Mouse (Mus musculus) cerebellum, adult 2 months (tissue): Measurements from ENCODE around the gene Rnase4. TPM values are rescaled to one million over a fixed set of nuclear protein-coding genes. Genes with fewer than 3 reads are reported as not detected.

ENCODE experiments used
- DNase-seq, 2 experiments: peaks; one replicate each; pipeline ENCODE4 v3.0.0; 2021
- H3K27ac ChIP-seq: fragments of 200-500 bp; 2 replicates; pipeline ENCODE4 v1.5.1; 2012; ENCODE audit warnings: low read length, control low read depth, inconsistent platforms; ENCODE audit not compliant: insufficient read depth
- H3K27me3 ChIP-seq: fragments of 200-500 bp; 2 replicates; pipeline ENCODE4 v1.6.1; 2012; ENCODE audit warnings: inconsistent platforms, mild to moderate bottlenecking, low read length, moderate library complexity; ENCODE audit not compliant: control insufficient read depth, insufficient read depth
- H3K4me1 ChIP-seq: fragments of 200-500 bp; 2 replicates; pipeline ENCODE4 v1.6.1; 2011; ENCODE audit warnings: low read length; ENCODE audit not compliant: control insufficient read depth, insufficient read depth
- H3K4me3 ChIP-seq: fragments of 200-500 bp; replicated peaks from 2 replicates; pipeline ENCODE3; 2011; ENCODE audit warnings: mild to moderate bottlenecking, low read depth, low read length, control low read depth; ENCODE audit not compliant: insufficient read depth
- CTCF ChIP-seq: fragments of 200-500 bp; IDR thresholded peaks from 2 replicates; pipeline ENCODE4 v1.5.1; 2011; ENCODE audit warnings: low read depth, mild to moderate bottlenecking, control low read depth, low read length, moderate library complexity, borderline replicate concordance; ENCODE audit not compliant: insufficient read depth
- POLR2A ChIP-seq: fragments of 200-500 bp; IDR thresholded peaks from 2 replicates; pipeline ENCODE4 v1.6.1; 2011; ENCODE audit warnings: low read length, control low read depth, borderline replicate concordance; ENCODE audit not compliant: insufficient read depth
- WGBS: fragments of 180-500 bp; shearing (Covaris S2); methylation state at CpG from one replicate; pipeline ENCODE4 v1.1.7; 2018; 5-methylcytosine and 5-hydroxymethylcytosine counted together
- polyA plus RNA-seq: library from polyadenylated mRNA; depleted of rRNA; stranded (reverse); fragments of >200 nt; gene quantifications from 2 replicates; pipeline ENCODE4 v1.2.3, GENCODE M21; 2012

Rnase4 gene
- polyA plus RNA-seq, 1 experiment = 11.5 TPM

DNA sequence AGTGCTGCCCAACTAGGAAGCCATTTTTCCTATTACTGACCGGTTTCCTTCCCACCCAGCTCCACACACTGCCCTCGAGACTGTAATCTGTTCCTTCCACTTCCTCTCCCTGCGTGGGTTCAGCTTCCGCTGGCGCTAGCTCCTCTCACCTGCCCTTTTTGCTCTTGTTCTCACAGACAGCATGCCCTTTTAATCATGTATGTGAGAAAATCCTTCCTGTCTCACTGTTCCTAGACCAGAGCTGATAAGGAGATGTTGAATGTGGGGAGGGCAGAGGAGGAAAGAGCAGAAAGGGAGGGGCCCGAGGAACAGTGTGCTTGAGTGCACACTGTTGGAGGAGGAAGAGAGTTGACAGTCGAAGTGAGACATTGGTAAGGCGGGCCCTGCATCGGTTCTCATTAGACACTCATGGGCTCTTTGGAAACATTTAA is 33.5 kb upstream of the Rnase4 start, which contains the start of gene Rnase12:
Gene Rnase12, minus strand, starts transcription at position 261 of the 431 bp plus-strand sequence.
- Histone ChIP-seq H3K27me3 (no peaks in the 10 kb centered on the region; the same call in 1 of the 2 replicates), H3K4me3 (no peak within 1 kb of the TSS), H3K4me1 (peaks cover 2% of the 10 kb centered on the region; the same call in 1 of the 2 replicates), H3K27ac (no peak within 1 kb of the TSS)
- WGBS = 67% methylated on average over 9 of the region's 9 CpGs
- DNase-seq = no peak
- TF ChIP-seq CTCF (no peak), POLR2A (no peak)

DNA sequence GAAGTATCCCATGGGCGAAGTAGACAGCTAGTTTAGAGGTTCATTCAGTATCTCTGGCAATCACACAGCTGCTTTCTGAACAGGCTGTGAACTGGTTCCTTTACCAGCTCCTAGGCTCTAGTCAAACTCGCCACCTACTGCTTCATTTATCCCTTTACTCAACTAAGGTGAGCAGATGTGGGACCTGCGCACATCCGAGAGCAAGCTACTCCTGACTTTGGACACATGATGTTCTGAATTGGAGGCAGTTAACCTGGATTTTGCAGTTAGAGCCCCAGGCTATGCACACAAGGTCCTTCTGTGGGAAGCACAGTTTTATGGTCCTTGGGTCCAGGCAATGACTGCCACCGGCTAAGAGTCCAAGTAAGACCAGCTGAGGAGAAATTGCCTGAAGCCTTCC is 30.1 kb upstream of the Rnase4 start:
- no peak for DNase-seq
- no peaks in the 10 kb centered on the region for H3K27me3 ChIP-seq
- no peak overlapping the region for H3K27ac ChIP-seq
- H3K4me3 ChIP-seq = no peak overlapping the region
- WGBS = 94% methylated on average over 5 of the region's 5 CpGs
- H3K4me1 ChIP-seq = peaks cover 2% of the 10 kb centered on the region; the same call in 1 of the 2 replicates
- TF ChIP-seq CTCF = no peak
- no peak for TF ChIP-seq POLR2A

DNA sequence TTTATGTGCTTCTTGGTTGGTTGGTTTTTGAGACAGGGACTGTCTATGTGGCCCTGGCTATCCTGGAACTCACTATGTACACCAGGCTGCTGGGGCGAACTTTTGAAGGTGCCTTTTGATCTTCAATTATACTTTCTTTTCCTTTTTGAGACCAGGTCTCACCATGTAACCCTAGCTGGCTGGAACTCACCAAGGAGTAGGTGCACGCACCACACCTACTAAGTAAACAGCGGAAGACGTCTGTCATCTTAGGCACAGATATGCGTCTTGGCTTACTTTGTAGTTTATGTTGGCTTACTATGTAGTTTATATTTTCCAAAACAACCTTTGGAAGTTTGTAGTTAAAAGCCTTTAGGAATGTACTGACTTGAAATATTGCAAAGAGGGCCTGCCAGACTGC is 21.9 kb upstream of the Rnase4 start:
- no peaks in the 10 kb centered on the region; the same call in 1 of the 2 replicates for H3K4me1 ChIP-seq
- no peak overlapping the region for H3K27ac ChIP-seq
- no peak for DNase-seq
- no peaks in the 10 kb centered on the region for H3K27me3 ChIP-seq
- no peak overlapping the region for H3K4me3 ChIP-seq
- WGBS = 91% methylated on average over 5 of the region's 5 CpGs
- no peak for TF ChIP-seq POLR2A
- no peak for TF ChIP-seq CTCF

DNA sequence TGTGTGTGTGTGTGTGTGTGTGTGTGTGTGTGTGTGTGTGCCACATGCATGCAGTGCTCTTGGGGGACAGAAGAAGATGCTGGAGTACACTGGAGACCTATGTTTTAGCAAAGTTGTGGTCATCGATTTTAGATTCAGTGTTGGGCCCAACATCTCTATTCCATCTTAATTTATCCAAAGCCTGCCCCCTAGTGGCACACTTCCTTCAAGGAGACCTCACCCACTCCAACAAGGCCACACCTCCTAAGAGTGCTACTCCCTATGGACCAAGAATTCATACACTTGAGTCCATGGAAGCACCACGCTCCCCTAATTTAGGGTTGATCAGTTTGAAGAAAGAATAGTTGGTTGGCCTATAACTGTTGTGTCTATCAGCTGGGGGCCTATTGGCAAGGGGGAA is 21.3 kb upstream of the Rnase4 start:
- Histone ChIP-seq H3K27me3 (no peaks in the 10 kb centered on the region), H3K4me3 (no peak overlapping the region), H3K27ac (no peak overlapping the region), H3K4me1 (no peaks in the 10 kb centered on the region; the same call in 1 of the 2 replicates)
- DNase-seq = no peak
- TF ChIP-seq POLR2A (no peak), CTCF (no peak)
- WGBS = 94% methylated on average over 2 of the region's 2 CpGs

DNA sequence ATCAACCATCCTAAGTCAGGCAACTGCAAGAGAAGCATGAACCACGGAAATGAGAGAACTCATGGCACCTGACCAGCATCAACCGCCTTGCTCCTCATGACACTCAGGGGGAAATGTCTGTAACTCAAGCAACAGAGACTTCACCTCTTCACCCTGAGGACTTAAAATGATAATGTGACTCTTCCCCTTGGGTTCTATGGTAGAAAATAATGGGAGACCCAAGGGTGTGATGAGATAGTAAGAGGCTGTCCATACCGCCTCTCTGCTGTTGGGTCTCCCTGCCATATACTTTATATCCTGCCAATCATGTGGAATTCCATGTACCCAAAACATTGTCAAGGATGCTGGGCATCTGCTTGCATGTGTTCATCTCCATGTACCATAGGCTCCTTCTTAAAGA is 16.5 kb upstream of the Rnase4 start, which contains the start of gene Olfr750:
Gene Olfr750, minus strand, starts transcription at position 101 of the 400 bp plus-strand sequence.
- Histone ChIP-seq H3K4me3 (no peak within 1 kb of the TSS), H3K27ac (no peak within 1 kb of the TSS), H3K4me1 (no peaks in the 10 kb centered on the region), H3K27me3 (no peaks in the 10 kb centered on the region)
- TF ChIP-seq CTCF = no peak
- no peak for DNase-seq
- WGBS = 84% methylated on average over 3 of the region's 3 CpGs

DNA sequence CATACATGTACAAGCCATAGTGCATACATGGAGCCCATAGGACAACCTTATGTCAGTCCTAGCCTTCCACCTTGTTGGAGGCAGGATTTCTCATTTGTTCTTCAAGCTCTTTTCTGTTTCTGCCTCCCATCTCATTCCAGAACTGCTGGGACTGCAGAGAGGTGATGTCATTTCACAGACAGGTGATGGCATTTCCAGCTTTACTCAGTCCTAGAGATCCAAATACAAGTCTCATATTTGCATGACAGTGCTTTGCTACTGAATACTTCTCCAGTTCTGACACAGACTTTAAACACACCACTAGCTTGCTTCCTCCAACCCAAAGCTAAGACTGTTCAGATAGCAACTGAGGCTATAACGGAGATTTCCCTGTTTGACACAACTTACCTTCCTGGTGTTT is 11.7 kb upstream of the Rnase4 start:
- Histone ChIP-seq H3K4me3 (no peak overlapping the region), H3K27me3 (no peaks in the 10 kb centered on the region), H3K27ac (no peak overlapping the region), H3K4me1 (no peaks in the 10 kb centered on the region)
- no peak for DNase-seq
- TF ChIP-seq POLR2A (no peak), CTCF (no peak)
- 96% methylated on average over 1 of the region's 1 CpGs for WGBS

DNA sequence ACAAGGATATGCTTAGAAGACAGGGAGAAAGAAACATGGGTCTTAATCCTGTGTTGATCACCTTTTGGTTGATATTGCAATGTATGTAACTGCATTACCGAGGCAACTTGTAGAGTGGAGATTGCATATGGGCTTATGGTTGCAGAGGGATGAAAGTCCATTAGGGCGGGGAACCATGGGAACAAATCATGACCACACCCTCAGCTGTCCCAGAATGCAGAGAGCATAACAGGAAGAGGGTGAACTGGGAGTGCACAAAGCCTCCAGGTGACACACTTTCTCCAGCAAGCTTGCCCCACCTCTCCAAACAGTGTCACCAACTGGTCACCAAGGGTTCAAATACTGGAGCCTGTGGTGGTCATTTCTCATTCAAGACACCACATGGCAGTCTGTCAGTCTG is 9.8 kb upstream of the Rnase4 start:
- DNase-seq = no peak
- TF ChIP-seq CTCF (no peak), POLR2A (no peak)
- 91% methylated on average over 2 of the region's 2 CpGs for WGBS
- Histone ChIP-seq H3K27ac (no peak overlapping the region), H3K4me3 (no peak overlapping the region), H3K4me1 (no peaks in the 10 kb centered on the region), H3K27me3 (no peaks in the 10 kb centered on the region)

DNA sequence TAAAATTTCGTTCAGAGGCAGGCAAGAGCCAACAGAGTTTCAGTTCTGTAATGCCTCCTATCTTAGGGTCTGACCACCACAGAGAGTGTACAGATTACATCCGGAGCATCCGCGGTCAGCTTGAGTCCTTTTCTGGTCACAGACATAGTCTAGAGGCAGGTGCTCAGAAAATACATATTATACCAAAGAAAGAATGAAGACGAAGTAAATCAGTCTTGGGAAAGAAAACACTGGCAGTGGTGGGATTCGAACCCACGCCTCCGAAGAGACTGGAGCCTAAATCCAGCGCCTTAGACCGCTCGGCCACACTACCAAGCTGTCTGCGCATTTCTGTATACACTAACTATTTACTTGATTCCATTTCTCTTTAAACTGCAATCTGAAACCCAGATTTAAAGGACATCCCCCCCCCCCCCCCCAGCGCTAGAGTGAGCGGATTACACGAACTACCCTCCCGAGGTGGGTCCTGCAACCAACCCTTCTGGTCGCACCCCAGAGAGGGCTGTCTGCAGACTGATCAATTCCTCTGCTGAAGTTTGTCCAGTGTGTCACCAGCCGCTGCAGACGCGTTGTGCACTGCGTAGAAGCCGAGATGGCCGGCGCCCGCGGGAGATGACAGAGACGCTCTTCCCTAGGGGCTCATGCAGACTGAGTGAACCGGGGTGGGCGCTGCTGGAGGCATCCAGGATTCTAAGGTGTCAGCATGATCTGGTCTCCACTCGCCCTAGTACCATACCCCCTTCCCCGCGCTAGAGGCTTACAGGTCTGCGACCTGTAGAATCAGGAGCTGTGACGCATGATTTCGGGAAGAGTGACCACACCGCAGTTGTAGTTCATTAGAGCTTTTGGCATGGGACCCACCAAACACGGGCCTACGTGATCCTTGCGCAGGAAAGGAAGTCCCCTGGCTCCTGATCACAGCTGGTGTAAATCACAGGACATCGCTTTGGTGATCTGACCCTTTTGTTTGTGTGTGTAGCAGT is 8.0 kb upstream of the Rnase4 start:
- H3K27ac ChIP-seq = no peak overlapping the region
- peak; percentile 52 to 69 for DNase-seq
- peak overlapping the region; percentile 68 for H3K4me3 ChIP-seq
- no peaks in the 10 kb centered on the region for H3K27me3 ChIP-seq
- H3K4me1 ChIP-seq = no peaks in the 10 kb centered on the region
- no peak for TF ChIP-seq CTCF
- TF ChIP-seq POLR2A = no peak
- 4% methylated on average over 40 of the region's 40 CpGs for WGBS
